Mouse (Mus musculus) ES-CJ7 (cell line): ENCODE results near the gene Imp4.

Experiments used
- DNase-seq: peaks from one replicate; pipeline ENCODE4 v3.0.0; 2011; ENCODE audit warnings: low read depth, low spot score

Imp4 gene

GRCm38 (mm10) chr1:34460061-34460441, 20.4 kb downstream of the Imp4 start:
- no peak for DNase-seq

GRCm38 (mm10) chr1:34462766-34463165, 23.1 kb downstream of the Imp4 start:
- peak; percentile 88 for DNase-seq

- no peak for DNase-seq
Observed at GRCm38 (mm10) chr1:34464310-34464817, 24.7 kb downstream of the Imp4 start.

GRCm38 (mm10) chr1:34465445-34465844, 25.8 kb downstream of the Imp4 start:
- DNase-seq = no peak

- DNase-seq = no peak
Observed at GRCm38 (mm10) chr1:34468051-34468450, 28.4 kb downstream of the Imp4 start.

- DNase-seq = peak; percentile 44
Observed at GRCm38 (mm10) chr1:34468500-34468899, 28.8 kb downstream of the Imp4 start.

- DNase-seq = peak; percentile 74
Observed at GRCm38 (mm10) chr1:34469801-34470200, 30.1 kb downstream of the Imp4 start.

- peak; percentile 64 for DNase-seq
Observed at GRCm38 (mm10) chr1:34472427-34473300, 33.0 kb downstream of the Imp4 start.

- no peak for DNase-seq
Observed at GRCm38 (mm10) chr1:34478891-34479655, 39.4 kb downstream of the Imp4 start.

GRCm38 (mm10) chr1:34480801-34481200, 41.1 kb downstream of the Imp4 start:
- DNase-seq = no peak

GRCm38 (mm10) chr1:34481920-34482669, 42.4 kb downstream of the Imp4 start:
- no peak for DNase-seq

GRCm38 (mm10) chr1:34484470-34484869, 44.8 kb downstream of the Imp4 start:
- DNase-seq = no peak

- DNase-seq = peak; percentile 84
Observed at GRCm38 (mm10) chr1:34485461-34486188, 46.0 kb downstream of the Imp4 start.

- peak; percentile 30 for DNase-seq
Observed at GRCm38 (mm10) chr1:34487383-34487782, 47.7 kb downstream of the Imp4 start.

- DNase-seq = no peak
Observed at GRCm38 (mm10) chr1:34489852-34490541, 50.3 kb downstream of the Imp4 start.

GRCm38 (mm10) chr1:34491480-34491879, 51.8 kb downstream of the Imp4 start:
- no peak for DNase-seq
